Mouse (Mus musculus) limb, embryonic 14.5 days (tissue): ENCODE data around the gene Sez6. TPM values are rescaled to one million over a fixed set of nuclear protein-coding genes. Genes with fewer than 3 reads are reported as not detected.

ENCODE experiments used
- ATAC-seq: fragments of 200-750 bp; cut with Nextera tagmentation; 2 replicates; pipeline ENCODE4 v1.8.0; 2017; ENCODE audit warnings: low read depth, moderate number of reproducible peaks, moderate TSS enrichment; ENCODE audit not compliant: low FRiP score
- DNase-seq: peaks from one replicate; pipeline ENCODE4 v3.0.0-alpha.2; 2015; ENCODE audit warnings: low spot score
- H3K27ac ChIP-seq: fragments of 300-500 bp; sonication (generic); replicated peaks from 2 replicates; pipeline ENCODE4 v1.5.1; 2014; ENCODE audit warnings: low read depth, mild to moderate bottlenecking, low read length, moderate library complexity, mixed read lengths
- H3K27me3 ChIP-seq: fragments of 300-500 bp; sonication (generic); 2 replicates; pipeline ENCODE4 v1.6.1; 2014; ENCODE audit warnings: low read length, mixed read lengths; ENCODE audit not compliant: control insufficient read depth, insufficient read depth
- H3K36me3 ChIP-seq: fragments of 300-500 bp; sonication (generic); 2 replicates; pipeline ENCODE4 v1.6.1; 2014; ENCODE audit warnings: mild to moderate bottlenecking, low read length, moderate library complexity, mixed read lengths; ENCODE audit not compliant: control insufficient read depth, insufficient read depth
- H3K4me1 ChIP-seq: fragments of 300-500 bp; sonication (generic); 2 replicates; pipeline ENCODE4 v1.6.1; 2014; ENCODE audit warnings: antibody characterized with exemption, low read length, mixed read lengths; ENCODE audit not compliant: control insufficient read depth, insufficient read depth
- H3K4me2 ChIP-seq: fragments of 300-500 bp; sonication (generic); replicated peaks from 2 replicates; pipeline ENCODE4 v1.6.1; 2014; ENCODE audit warnings: low read depth, mild to moderate bottlenecking, low read length, moderate library complexity; ENCODE audit not compliant: severe bottlenecking
- H3K4me3 ChIP-seq: fragments of 300-500 bp; sonication (generic); replicated peaks from 2 replicates; pipeline ENCODE4 v1.5.1; 2014; ENCODE audit warnings: low read length
- H3K9ac ChIP-seq: fragments of 300-500 bp; sonication (generic); 2 replicates; pipeline ENCODE4 v1.6.1; 2014; ENCODE audit warnings: mild to moderate bottlenecking, low read depth, low read length, moderate library complexity; ENCODE audit not compliant: severe bottlenecking
- H3K9me3 ChIP-seq: fragments of 300-500 bp; sonication (generic); 2 replicates; pipeline ENCODE4 v1.6.1; 2016; ENCODE audit warnings: low read length; ENCODE audit not compliant: control insufficient read depth
- POLR2A ChIP-seq: fragments of 200-500 bp; IDR thresholded peaks from 2 replicates; pipeline ENCODE4 v1.8.0; 2012; ENCODE audit warnings: inconsistent platforms, mild to moderate bottlenecking, moderate library complexity, borderline replicate concordance; ENCODE audit not compliant: insufficient read depth, insufficient read length; ENCODE audit errors: extremely low read depth
- WGBS: fragments of 180-500 bp; shearing (Covaris S2); extraction: QIAGEN DNeasy Blood & Tissue Kit; methylation state at CpG from one replicate; pipeline ENCODE4 v1.1.7; 2014; 5-methylcytosine and 5-hydroxymethylcytosine counted together
- polyA plus RNA-seq, 2 experiments: library from polyadenylated mRNA; depleted of rRNA in 1 of 2; stranded (reverse) in 1 of 2; unstranded in 1 of 2; fragments of >200 nt; fragmentation: Nextera tagmentation in 1 of 2; extraction: Ambion mirVana in 1 of 2; gene quantifications; 2 replicates each; pipeline versions ENCODE4 v1.2.1 to v1.2.3; 2012 to 2014

Gene Sez6
- polyA plus RNA-seq, 2 experiments = 1.2 to 1.4 TPM

GRCm38 (mm10) chr11:77894967-77895366 is 35.6 kb upstream of the Sez6 start:
- 72% methylated on average over 2 of the region's 2 CpGs for WGBS
- no peak overlapping the region for H3K4me2 ChIP-seq
- no peak overlapping the region for H3K9ac ChIP-seq
- DNase-seq = no peak
- no peak for ATAC-seq
- no peak overlapping the region for H3K4me3 ChIP-seq
- no peaks in the 10 kb centered on the region for H3K36me3 ChIP-seq
- peaks cover 23% of the 10 kb centered on the region; the same call in 1 of the 2 replicates for H3K27me3 ChIP-seq
- peaks cover 13% of the 10 kb centered on the region for H3K4me1 ChIP-seq
- TF ChIP-seq POLR2A = no peak
- H3K27ac ChIP-seq = no peak overlapping the region
- H3K9me3 ChIP-seq = no peaks in the 10 kb centered on the region

- Histone ChIP-seq H3K4me2 (no peak overlapping the region), H3K36me3 (no peaks in the 10 kb centered on the region), H3K4me1 (peaks cover 13% of the 10 kb centered on the region), H3K4me3 (no peak overlapping the region), H3K9ac (no peak overlapping the region), H3K9me3 (no peaks in the 10 kb centered on the region), H3K27me3 (peaks cover 23% of the 10 kb centered on the region; the same call in 1 of the 2 replicates), H3K27ac (no peak overlapping the region)
- DNase-seq (no peak), ATAC-seq (no peak)
- 76% methylated on average over 9 of the region's 9 CpGs for WGBS
- TF ChIP-seq POLR2A = no peak
Measured at GRCm38 (mm10) chr11:77896011-77896410, 34.6 kb upstream of the Sez6 start.

DNA sequence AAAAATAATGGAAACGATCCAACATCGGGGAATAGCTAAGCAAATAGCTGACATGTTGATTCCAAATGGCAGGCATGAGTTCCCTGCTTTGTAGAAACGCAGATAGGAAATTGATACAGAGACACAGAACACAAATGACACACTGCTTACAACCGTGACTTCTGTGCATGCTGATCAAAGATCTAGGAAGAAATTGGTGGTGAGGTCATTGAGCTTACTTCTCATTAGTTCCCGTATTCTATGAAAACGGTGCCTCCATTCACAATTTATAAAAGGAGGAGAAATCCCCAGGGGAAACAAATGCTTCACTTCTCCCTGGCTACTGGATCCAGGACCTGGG is 34.1 kb upstream of the Sez6 start:
- peaks cover 14% of the 10 kb centered on the region for H3K4me1 ChIP-seq
- H3K9ac ChIP-seq = no peak overlapping the region
- H3K36me3 ChIP-seq = no peaks in the 10 kb centered on the region
- H3K27me3 ChIP-seq = peaks cover 23% of the 10 kb centered on the region; the same call in 1 of the 2 replicates
- H3K4me3 ChIP-seq = no peak overlapping the region
- H3K4me2 ChIP-seq = peak overlapping the region; percentile 4; the same call in 1 of the 2 replicates
- H3K27ac ChIP-seq = no peak overlapping the region
- ATAC-seq = no peak
- DNase-seq = no peak
- TF ChIP-seq POLR2A = no peak
- H3K9me3 ChIP-seq = no peaks in the 10 kb centered on the region
- 44% methylated on average over 6 of the region's 6 CpGs for WGBS

GRCm38 (mm10) chr11:77896820-77897805 is 33.5 kb upstream of the Sez6 start:
- H3K27ac ChIP-seq = no peak overlapping the region

GRCm38 (mm10) chr11:77900187-77900586 is 30.4 kb upstream of the Sez6 start:
- H3K27me3 ChIP-seq = peaks cover 23% of the 10 kb centered on the region; the same call in 1 of the 2 replicates
- H3K9me3 ChIP-seq = no peaks in the 10 kb centered on the region
- H3K9ac ChIP-seq = no peak overlapping the region
- no peak for DNase-seq
- H3K36me3 ChIP-seq = no peaks in the 10 kb centered on the region
- H3K4me1 ChIP-seq = peaks cover 9% of the 10 kb centered on the region; the same call in 1 of the 2 replicates
- TF ChIP-seq POLR2A = no peak
- no peak overlapping the region for H3K4me2 ChIP-seq
- H3K27ac ChIP-seq = no peak overlapping the region
- no peak for ATAC-seq
- 85% methylated on average over 3 of the region's 3 CpGs for whole genome bisulfite sequencing
- no peak overlapping the region for H3K4me3 ChIP-seq

More at GRCm38 (mm10) chr11:77896820-77897805, 33.5 kb upstream of the Sez6 start:
- Histone ChIP-seq H3K36me3 (no peaks in the 10 kb centered on the region), H3K27me3 (peaks cover 23% of the 10 kb centered on the region; the same call in 1 of the 2 replicates), H3K9ac (no peak overlapping the region; the same call in 1 of the 2 replicates), H3K4me2 (peak overlapping the region; percentile 4), H3K9me3 (no peaks in the 10 kb centered on the region), H3K4me3 (no peak overlapping the region), H3K4me1 (peaks cover 20% of the 10 kb centered on the region)
- ATAC-seq (no peak), DNase-seq (no peak)
- 19% methylated on average over 23 of the region's 23 CpGs for WGBS
- no peak for TF ChIP-seq POLR2A
